Mouse (Mus musculus): ENCODE measurements at regions not wholly inside any gene's neighbourhood (a gene's known extent, or its start where the extent isn't known, plus 50 kb on each side); places are given as distances from the start of the nearest gene placed in this dataset.

DNA sequence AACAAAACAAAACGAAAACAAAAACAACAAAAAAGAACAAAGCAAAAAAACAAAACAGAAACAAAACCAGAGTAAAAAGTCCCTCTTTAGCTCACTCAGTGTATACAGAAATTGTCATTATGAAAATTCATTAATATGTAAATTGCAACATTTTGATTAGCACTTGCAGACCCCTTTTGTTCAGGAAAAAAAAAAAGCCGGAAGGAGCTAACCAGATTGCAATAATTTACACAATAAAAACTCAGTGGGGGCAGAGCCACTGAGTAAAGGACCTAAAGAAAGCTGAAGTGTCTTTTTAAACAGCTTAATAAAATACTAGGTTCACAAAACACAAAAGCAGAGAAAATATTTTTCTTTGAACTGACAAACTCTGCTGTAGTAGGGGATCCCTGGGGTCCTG, 922.5 kb downstream of the Robo1 start:
- TF ChIP-seq CTCF (IDR thresholded peaks at IDR 0.05 in 2 of 3, conservative IDR thresholded peaks at IDR 0.05 in 1 of 3; ENCODE audit: control insufficient read depth in 1 of 3, insufficient read depth in 1 of 3, low read depth in 2 of 3, low read length in 3 of 3, poor library complexity in 1 of 3, severe bottlenecking in 1 of 3) (no peak), POLR2A (IDR thresholded peaks at IDR 0.05; ENCODE audit: control insufficient read depth in 1 of 2, insufficient read depth in 1 of 2, low read depth in 1 of 2, low read length in 2 of 2, poor library complexity in 1 of 2) (no peak), CHD2 (IDR thresholded peaks at IDR 0.05; ENCODE audit: low read length) (no peak), MAX (IDR thresholded peaks at IDR 0.05; ENCODE audit: low read length) (no peak), MXI1 (IDR thresholded peaks at IDR 0.05; ENCODE audit: low read depth, low read length) (no peak), EP300 (IDR thresholded peaks at IDR 0.05; ENCODE audit: low read depth in 1 of 2, low read length in 2 of 2) (no peak), HCFC1 (IDR thresholded peaks at IDR 0.05; ENCODE audit: low read depth, low read length) (no peak), JUND (IDR thresholded peaks at IDR 0.05; ENCODE audit: low read depth, low read length) (no peak), NELFE (IDR thresholded peaks at IDR 0.05; ENCODE audit: low read depth, low read length) (no peak), SMC3 (IDR thresholded peaks at IDR 0.05; ENCODE audit: low read depth, low read length) (no peak)

Data from MEL (cell line).